Mouse (Mus musculus) v-Abl transformed pro-B cells (cell line): ENCODE measurements around the gene Wdcp.

Source experiments
- in situ Hi-C, 2 experiments: fragments of 400-800 bp; cut with MboI; formaldehyde crosslinking; loops; one replicate each; pipeline ENCODE4 v1.15.1; 2025; ENCODE audit not compliant: unreplicated experiment in 2 of 2

The Wdcp gene

GRCm38 (mm10) chr12:4906951-4907906, 64.1 kb downstream of the Wdcp start, which contains the start of gene Ubxn2a:
Gene Ubxn2a (minus strand): TSS chr12:4907705.
- in situ Hi-C loops, result loop anchor here in 1 of 2 experiments (10.0 kb wide), 1 partner anchor 1332 kb away; the partner anchor contains the start of gene Dtnb

GRCm38 (mm10) chr12:4908391-4908790, 65.3 kb downstream of the Wdcp start:
- in situ Hi-C loops, result loop anchor here in 1 of 2 experiments (10.0 kb wide), 1 partner anchor 1334 kb away; the partner anchor contains the start of gene Dtnb
